In genomic region chr14:12189717-12190600, GRCm38 (mm10) we compare ENCODE assay signal across 10 mouse cellular contexts.
DNase-seq lines count a peak whose midpoint lies in the region; ATAC-seq lines count a peak whose summit lies in the region.
"Had no signal": no experiment of that assay in that cellular context is flagged by ENCODE, and none has a peak within 500 bp of the region (broad histone marks: within the 10 kb centered on the region; RNA-seq: fewer than 3 reads in every experiment).

No protein-coding gene starts in this region.

- H3K27me3 ChIP-seq in limb, embryonic 12.5 days = no peaks in the 10 kb centered on the region

- H3K9ac ChIP-seq in limb, embryonic 12.5 days (replicated peaks) = no peak overlapping the region

- WGBS in limb, embryonic 12.5 days = 48% methylated on average over 12 of the region's 12 CpGs

- H3K27ac ChIP-seq in limb, embryonic 12.5 days = peak overlapping the region; percentile 47; the same call in 1 of the 2 replicates

- 0 out of 2 replicates have a peak, but pooled peaks have one; percentile 15 for ATAC-seq in limb, embryonic 12.5 days (ENCODE audit: insufficient number of reproducible peaks, insufficient read depth, low FRiP score, low TSS enrichment, low read depth)

- peaks cover 31% of the 10 kb centered on the region for H3K4me1 ChIP-seq in limb, embryonic 12.5 days (replicated peaks)

- no peaks in the 10 kb centered on the region for H3K9me3 ChIP-seq in limb, embryonic 12.5 days

- no peak overlapping the region for H3K4me3 ChIP-seq in limb, embryonic 12.5 days (replicated peaks)

- peak overlapping the region; percentile 19; the same call in 1 of the 2 replicates for H3K4me2 ChIP-seq in limb, embryonic 12.5 days

- H3K36me3 ChIP-seq in limb, embryonic 12.5 days = no peaks in the 10 kb centered on the region

- DNase-seq in cerebellum, postnatal 10 days = peak; percentile 46 to 58
- DNase-seq in cerebellum, adult 18-20 months = no peak
- peak; percentile 57 to 59 for DNase-seq in right cerebral cortex, postnatal 10 days (ENCODE audit: low spot score in 2 of 2)
- no peak for DNase-seq in right cerebral cortex, adult 18-20 months
- peak; percentile 29 for DNase-seq in retina, postnatal 7 days (ENCODE audit: low read depth, low spot score)
- DNase-seq in spleen, adult 18-20 months = no peak
- no peak for DNase-seq in left cerebral cortex, adult 18-20 months (ENCODE audit: low spot score in 2 of 2)
- DNase-seq: heart, postnatal 10 days; lung, postnatal 36 days had no signal

Comparison
In these comparisons a context has a peak if more than half of its experiments do, and no peak if none do; other contexts are left out.
1. DNase-seq: peak in cerebellum, postnatal 10 days (2 of 2), right cerebral cortex, postnatal 10 days (2 of 2) and retina, postnatal 7 days (single experiment); none in cerebellum, adult 18-20 months (0 of 2), right cerebral cortex, adult 18-20 months (single experiment), spleen, adult 18-20 months (0 of 2) and left cerebral cortex, adult 18-20 months (0 of 2).